Mouse (Mus musculus): Measurements from ENCODE around the gene Serpina9. TPM values are rescaled to one million over a fixed set of nuclear protein-coding genes. Genes with fewer than 3 reads are reported as not detected.

Serpina9 gene
- total RNA-seq (2021), result not detected

DNA sequence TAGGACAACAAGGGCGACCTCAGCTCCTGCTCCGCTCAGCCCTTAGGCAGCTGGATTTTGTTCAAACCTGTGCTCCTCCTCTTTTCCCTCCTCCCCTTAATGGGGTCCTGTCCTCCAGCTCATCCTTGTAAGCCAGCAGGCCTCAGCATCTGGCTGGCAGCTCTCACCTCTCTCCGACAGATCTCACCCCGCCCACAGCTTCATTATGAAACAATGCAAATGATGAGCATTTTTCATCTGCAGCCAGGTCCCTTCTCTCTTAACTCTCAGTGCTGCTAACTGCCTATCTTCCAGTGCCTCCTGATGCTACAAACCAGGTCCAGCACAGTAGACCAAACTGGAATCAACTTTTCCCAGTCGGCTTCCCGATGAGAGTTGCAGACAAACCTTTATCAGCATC is at the start of gene Serpina9:
TSS of gene Serpina9 (minus strand) at position 136 of the 400 bp plus-strand sequence.
- no peak for DNase-seq

DNA sequence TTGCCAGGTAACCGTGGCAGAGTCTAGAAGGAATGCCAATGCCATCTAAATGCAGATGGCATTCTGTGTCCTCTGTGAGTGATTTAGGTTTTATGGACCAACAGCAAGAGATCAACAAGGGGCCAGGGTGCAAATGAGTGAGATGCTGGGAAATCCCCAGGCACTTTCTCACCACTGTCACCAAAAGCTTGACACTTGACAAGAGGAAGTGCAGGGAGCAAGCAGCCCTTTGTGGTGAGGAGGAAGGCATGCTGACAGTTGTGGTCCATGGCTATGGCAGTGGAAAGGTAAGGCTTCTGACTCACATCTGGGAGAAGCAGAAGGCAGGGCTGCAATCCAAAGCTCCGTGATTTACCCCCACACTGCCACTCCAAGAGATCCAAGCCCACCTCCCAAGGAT is 48.3 kb upstream of the Serpina9 start:
- no peak for DNase-seq

DNA sequence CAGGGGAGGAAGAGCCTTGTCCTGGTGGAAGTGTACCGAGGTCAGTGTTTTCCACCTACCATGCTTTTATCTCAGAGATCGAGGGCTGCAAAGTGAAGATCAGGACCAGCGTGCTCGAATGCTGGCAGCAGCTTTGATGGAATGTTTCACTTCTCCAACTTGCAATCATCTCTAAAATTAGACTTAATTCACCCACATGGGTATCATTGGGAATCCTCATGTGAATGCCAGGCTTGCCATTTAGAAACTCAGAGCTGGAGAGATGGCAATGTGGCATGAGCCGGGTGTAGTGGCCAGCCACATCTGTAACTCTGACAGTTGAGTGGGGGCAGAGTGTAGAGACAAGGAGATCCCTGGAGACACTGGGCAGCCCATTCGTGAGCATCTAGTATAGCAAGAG is 46.6 kb upstream of the Serpina9 start:
- no peak for DNase-seq

DNA sequence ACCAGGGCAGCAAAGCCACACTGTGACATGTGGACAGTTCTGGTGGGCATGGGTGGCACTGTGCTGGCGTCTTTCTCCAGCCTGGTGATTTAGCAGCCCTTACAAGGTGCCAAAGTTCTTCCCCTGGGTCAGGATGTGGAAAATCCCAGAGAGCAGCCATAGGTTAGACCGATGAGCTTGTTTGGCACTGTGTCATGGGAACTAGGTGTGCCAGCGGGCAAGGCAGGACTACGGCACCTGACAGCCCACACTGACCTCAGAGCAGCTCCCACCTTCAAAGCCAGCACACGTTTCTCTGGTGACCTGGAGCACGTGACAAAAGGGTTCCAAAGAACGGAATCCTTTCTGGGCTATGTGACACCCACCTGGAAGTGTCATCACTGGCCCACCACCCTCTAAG is 44.0 kb upstream of the Serpina9 start:
- no peak for DNase-seq

DNA sequence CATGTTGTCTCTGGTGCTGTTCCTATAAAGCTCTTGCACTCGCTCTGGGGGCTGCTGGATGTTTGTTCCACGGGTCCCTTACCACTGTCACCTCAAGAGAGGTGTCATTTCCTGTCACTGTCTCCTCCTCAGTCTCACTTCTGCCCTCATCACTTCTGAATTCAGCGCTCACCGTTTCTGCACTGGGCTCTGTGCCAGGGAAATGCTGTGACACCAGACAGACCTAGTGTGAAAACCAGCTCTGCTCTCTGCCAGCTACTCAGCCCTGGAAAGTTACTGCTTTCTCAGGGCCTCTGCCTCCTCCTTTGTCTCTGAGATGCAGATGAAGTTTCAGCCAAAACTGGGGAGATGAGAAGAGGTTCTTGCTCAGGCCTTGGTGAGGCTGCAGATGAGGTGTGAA is 43.5 kb upstream of the Serpina9 start:
- peak; percentile 64 for DNase-seq

DNA sequence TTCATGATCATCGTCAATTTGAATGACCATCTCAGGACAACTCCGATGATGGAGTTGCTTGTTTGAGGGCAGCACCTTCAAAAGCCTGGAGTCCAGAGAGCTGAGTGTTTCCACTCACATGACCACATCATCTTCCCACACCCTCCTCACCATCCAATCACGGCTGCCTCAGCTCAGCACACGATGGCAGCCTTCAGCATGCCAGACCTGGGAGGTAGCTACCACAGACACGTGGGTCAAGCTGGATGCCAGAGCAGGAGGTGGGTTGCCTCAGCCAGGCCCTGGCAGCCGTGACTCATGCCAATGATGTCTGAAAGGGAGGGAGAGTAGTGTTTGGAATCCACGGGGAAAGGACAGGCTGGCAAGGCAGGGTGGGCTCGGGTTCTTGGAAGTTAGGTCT is 42.2 kb upstream of the Serpina9 start:
- no peak for DNase-seq

DNA sequence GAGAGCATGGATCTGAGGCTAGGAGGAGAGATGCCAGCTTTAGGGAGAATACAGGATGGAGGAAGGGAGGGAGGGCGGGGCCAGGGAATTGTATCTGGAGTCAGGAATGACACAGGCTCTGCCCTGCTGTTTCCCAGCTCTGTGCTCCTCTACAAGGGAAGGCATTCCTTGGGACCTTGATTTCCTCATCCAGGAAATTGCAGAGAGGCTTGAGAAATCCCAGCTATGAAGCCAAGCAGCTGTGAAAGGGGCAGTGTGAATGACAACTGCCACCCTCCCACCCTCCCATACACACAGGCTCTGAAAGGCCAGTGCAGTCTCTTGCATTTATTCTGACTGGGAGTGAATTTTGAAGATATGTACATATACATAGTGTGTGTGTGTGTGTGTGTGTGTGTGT is 40.4 kb upstream of the Serpina9 start:
- DNase-seq, result no peak

DNA sequence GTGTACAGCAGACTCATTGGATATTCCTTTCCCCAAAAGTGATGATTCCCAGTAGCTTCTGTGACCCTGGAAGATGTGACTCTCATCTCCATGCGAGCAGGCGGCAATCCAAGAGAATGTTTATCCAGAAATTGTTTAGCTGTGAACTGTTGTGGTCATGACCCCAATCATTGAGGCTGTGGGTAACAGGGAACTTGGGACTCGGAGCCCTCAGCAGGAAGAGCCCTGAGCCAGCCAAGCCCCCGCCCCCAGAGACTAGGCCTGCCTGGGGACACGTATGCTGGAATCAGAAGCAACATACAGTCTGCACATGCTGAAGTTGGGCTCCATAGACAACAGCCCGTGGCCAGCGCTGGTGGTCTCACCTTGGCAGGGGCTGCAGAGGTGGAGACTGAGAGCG is 32.2 kb upstream of the Serpina9 start:
- no peak for DNase-seq

DNA sequence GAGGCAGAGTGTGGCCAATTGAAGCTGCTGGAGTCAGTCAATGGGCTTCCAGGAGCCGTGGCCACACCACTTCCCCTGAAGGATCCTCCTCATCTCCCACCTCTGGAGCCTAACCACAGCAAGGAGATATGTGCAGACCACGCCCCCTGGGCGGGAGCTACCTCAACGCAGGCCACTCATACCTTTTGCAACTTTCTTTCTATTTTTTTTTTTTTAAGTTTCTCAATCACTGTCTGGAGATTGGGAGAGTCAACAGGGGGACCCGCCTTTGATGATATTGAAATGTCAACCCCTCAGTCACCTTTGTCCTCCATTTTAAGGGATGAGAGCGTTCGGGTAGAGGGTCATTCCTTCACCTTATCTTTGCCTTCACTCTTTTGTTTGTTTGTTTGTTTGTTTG is 30.8 kb upstream of the Serpina9 start, which contains the start of gene Serpina12:
TSS of gene Serpina12 (minus strand) at position 101 of the 400 bp plus-strand sequence.
- no peak for DNase-seq

DNA sequence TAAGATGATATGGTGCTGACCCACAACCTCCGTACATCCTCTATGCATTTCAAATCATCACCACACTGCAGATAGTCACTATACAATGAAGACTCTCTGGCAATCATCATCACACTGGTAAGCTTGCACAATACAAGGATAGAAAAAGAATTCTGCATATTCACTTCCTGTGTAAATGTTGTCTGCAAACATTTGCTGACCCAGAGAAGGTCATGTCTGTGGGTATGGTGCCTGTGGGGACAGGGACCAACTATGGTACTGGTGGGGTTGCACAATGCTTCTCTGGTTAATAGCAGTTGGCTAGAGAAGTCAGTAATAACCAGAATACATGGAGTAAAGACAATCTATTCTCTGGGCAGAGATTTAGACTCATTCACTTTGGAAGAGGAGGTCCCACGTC is 29.2 kb upstream of the Serpina9 start:
- no peak for DNase-seq

DNA sequence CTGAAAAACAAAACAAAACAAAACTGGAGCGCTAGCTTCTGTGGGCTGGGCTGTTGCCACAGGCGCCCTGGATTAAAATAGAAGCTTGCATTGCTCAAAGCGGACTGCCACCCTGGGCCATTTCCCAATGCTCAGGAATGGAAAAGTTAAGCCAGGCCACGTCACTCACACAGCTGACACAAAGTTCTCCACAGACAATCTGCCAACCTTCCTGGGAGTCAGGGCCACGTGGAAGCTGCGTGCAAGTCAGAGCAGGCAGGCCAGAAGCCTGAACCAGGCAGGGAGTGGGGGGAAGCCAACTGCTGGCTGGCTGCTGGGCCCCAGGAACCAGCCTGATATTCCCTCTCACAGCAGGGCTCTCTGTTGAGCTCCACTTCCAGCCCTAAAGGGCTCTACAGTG is 27.8 kb upstream of the Serpina9 start:
- DNase-seq, result peak; percentile 70

DNA sequence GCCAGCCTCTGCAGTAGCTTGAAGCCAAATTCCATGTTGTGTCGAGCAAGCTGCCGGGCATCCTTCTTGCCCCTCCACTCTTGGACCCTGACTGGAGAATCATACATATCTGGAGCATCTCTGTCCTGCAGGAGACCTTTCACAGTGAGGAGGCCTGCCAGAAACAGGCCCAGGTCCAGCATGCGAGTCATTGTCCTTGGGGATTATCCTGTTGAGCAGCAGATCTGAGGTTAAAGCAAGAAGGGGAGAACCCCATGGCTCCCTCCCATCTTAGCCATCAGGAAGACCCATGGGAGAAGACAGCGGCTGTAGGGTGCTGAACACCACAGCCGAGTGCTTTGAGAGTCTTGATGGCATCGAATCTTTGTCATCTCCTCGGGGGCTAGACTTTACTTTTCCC is 24.6 kb upstream of the Serpina9 start:
- DNase-seq, result no peak

DNA sequence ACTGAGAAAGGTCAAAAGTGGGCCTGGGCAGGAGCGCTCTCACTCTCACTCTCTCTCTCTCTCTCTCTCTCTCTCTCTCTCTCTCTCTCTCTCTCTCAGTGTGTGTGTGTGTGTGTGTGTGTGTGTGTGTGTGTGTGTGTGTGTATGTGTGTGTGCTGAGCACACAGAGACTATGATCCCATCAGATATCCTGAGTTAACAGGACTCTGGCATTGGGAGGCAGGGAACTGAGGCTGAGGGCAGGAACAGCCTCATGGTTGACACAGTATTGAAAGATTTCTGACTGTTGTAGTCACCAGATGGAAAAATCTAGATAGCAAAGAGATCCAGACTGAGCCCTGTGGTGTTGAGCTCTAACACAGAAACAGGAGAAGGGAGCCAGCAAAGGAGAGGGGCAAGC is 20.2 kb upstream of the Serpina9 start:
- no peak for DNase-seq

DNA sequence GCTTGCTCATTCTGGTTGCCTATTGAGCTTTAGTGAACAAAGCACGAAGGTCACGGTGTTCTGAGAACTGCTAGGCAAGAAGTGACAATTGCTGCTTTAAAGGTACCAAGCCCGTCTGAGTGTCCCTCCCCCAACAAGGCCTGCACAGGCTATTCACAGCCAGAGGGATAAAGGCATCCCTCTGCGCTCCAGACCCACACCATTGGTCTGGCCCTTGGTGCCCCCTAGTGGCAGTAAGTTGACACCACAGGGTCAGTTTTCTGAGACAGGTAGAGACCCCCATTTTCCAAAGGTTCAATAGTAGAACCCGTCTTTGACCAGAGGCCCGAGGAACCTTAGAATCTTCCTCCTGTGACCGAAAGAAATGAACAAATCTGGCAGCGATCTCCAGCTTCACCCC is 16.4 kb upstream of the Serpina9 start:
- DNase-seq, result peak; percentile 64

DNA sequence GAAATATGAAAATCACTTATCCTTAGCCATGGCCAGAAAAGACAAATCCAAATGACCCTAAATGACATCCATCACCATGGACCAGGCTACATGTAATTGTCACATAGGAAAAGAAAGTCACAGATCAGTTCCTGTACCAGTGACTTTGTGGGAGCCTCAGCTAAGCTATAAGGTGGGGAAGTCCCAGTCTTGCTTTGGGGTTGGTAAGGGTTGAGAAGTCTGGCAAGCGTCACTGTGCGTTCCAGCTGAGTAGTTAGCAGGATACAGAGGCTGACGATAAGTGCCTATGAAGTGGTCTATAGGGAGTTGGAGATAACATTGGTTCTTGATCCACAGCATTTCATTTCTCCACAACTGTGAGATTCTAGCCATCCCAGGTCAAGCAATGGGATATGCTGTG is 1.7 kb upstream of the Serpina9 start:
- no peak for DNase-seq

DNA sequence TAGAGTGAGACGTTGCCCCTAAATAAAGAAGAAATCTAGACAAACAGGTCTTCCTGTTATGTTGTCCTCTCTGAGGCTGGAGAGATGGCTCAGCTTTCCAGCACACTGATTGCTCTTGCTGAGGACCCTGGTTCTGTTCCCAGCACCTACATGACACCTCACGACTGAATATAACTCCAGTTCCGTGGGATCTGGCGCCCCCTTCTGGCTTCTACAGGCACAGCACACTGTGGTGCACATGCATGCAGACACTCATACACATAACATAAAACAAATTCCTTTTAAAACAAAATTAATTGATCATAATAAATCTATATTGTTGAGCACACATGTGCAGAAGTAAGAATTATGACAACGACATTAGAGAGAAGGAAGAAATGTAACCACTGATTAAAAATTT is 8.9 kb downstream of the Serpina9 start:
- DNase-seq, result no peak

DNA sequence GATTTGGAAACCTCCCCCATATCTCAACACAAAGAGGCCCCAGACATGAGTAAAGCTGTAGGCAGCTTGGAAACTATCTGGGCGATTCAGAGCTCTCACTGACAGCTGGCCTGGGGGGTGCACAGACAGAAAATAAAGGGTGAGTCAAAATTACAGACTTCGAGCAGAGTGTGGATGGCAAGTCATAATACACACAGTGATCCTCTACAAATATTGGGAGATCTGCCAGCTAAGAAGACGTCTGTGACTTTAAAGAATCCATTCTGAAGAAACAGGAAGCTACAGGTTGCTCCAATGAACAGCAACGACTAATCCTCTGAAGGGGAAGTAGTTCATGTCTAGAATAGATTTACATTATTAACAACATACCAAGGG is 10.3 kb downstream of the Serpina9 start:
- DNase-seq, result peak; percentile 20

DNA sequence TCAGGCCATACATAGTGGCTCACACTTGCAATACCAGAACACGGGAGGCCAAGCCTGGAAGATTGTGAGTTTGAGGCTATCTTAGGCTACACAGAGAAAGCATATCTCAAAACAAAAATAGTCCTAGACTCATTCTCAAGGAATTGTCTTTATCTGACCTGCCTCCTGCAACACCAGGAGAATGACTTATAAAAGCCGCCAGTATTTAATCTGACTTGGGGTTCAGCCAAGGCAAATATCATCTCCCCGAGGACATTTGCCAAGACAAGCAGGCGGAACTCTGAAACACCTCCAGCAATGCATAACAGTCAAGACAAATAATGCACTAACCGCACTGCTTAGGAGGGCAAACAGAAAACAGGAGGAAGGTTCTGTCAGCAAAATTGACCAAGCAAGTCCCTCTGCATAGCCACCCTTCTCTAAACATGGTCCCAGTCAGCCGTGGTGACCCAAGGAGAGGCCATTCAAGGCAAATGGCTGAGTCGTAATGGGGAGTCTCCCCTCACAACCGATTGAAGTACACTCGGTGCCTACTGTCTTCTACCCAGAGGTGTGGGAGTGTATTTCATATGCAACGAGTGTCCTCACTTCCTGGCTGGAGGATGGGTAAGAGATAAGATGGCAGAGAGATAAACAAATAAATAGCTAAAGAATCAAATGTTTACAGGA is 10.9 kb downstream of the Serpina9 start:
- DNase-seq, result peak; percentile 31

DNA sequence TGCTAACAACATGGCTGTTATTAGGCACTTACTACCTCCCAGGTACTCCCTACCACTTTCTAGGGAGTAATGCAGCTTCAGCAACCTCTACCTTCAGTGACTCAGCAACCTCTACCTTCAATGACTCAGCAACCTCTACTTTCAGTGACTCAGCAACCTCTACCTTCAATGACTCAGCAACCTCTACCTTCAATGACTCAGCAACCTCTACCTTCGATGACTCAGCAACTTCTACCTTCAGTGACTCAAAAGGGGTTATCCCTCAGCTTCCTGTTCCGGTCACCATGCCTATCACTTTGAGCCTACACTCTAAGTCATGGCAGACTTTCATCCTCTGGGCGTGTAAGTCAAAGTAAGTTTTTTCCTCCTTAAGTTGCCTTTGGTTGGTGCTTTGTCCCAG is 13.0 kb downstream of the Serpina9 start:
- no peak for DNase-seq

DNA sequence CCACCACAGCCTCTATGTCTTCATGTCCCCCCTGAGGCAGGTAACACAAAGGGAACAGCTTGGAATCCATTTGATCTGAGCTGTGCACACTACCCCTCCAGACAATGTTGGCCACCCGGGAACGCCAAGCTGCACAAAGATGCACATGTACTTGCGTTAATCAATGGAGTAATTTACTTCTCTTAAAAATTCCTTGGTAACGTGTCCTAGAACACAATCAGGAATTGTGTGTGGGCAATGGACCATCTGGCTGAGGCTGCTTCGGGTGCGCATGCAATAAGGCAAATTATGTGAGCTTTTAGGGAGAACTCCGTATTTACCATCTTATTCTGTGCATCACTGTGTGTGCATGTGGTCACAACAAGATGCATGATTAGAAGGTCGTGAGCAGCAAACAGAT is 13.9 kb downstream of the Serpina9 start:
- DNase-seq, result no peak

DNA sequence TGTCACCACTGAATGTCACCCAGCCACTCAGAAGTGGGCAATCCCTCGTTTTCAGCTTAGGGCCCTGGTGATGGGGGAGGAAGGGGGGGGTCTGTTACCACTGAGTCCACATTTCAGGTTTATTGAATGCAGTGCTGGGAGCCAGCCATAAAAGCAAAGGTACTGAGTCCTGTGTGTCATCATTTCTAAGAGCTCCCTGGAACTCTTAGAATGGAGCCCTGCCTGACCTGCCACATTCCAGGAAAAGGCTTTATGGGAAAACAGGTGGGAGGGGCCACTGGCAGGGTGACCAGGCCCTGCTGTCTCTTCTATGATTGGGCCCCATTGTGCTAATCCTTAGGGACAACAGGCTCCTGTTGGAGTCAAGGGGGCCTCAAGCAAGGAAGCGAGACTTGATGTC is 17.0 kb downstream of the Serpina9 start:
- DNase-seq, result no peak

DNA sequence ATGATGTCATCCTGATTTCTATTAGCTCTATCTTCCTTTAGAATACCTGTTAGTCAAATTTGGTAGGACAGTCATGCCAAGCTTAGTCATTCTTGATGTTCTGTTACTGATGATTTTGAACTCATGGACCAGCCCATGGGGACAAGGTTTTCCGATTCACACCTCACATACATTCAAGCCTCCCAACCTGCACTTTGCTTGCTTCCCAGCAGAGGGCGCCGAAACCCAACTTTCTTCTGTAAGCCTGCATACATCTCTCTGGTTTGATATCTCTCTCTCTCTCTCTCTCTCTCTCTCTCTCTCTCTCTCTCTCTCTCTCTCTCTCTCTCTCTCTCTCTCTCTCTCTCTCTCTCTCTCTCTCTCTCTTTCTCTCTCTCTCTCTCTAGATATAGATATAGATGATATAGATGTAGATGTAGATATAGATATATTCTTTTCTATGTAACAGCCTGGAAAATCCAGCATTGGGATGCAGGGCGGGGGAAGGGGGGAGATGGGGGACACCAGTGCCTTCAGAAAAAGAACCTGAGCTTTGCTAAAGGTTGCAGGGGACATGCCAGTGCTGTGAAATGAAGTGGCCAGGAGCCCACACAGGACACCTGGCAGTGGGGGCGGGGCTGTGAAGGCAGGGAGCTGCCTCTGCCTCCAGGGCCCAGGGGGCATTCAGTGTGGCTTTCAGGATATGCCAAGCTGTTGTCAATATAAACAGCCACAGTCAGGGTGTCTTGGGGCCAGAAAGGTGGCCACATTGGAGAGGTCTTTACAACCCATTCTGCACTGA is 18.1 kb downstream of the Serpina9 start:
- peak; percentile 78 for DNase-seq

DNA sequence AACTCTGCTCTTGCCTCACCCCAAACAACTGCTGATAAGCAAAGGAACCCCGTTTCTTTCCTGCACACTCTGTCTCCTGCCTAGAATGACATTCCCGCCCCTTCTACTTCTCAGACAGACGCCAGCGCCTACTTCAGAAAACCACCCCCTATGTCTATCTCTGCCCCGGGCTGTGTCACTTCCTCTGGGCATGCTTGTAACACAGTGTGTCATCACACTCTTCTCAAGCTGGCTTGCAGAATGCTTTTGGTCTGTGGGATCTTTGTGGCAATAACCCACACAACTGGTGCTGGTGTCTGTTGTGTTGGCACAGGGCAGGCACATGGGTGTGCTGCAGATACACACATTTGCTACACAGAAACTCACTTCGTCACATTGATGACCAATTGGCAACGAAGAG is 20.6 kb downstream of the Serpina9 start:
- no peak for DNase-seq

DNA sequence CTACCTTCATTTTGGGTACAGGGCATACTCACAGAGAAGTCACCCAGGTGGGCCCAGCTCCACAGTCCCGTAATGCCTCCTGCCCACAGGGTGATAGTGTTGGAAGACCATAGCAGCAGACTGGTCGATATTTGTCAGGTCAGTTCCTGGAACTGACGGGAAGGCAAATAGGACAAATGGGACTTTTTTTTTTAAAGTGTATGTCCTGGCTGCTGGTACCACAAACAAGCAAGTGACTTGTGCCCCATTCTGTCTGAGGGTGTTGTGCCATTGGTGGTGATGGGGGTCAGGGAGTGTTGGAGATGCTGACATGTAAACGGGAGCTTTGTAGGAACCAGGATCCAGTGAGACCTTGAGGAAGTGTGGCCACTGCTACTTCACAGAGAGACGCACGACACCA is 23.7 kb downstream of the Serpina9 start, which contains the start of gene Serpina11:
TSS of gene Serpina11 (minus strand) at position 101 of the 400 bp plus-strand sequence.
- no peak for DNase-seq

DNA sequence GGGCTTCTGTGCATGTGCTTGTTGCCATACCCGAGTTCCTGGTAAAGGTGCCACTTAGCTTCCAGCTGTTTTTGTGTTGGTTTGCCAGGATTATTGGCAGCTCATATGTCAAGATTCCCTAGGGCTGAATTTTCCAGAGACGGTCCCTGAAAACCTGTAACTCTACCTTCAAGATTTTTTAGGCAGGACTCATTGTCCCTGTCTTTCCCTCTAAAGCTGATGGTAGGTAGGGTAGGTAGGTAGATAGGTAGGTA is 24.1 kb downstream of the Serpina9 start:
- no peak for DNase-seq
